Mouse (Mus musculus) G1E (cell line): ENCODE measurements at regions not wholly inside any gene's neighbourhood (a gene's known extent, or its start where the extent isn't known, plus 50 kb on each side); places are given as distances from the start of the nearest gene placed in this dataset.

Source experiments
- CTCF ChIP-seq: IDR thresholded peaks from 2 replicates; pipeline ENCODE4 v1.5.1; 2012; ENCODE audit warnings: low read depth, low read length, inconsistent platforms, mixed read lengths
- GATA1 ChIP-seq: IDR thresholded peaks from 2 replicates; pipeline ENCODE4 v1.6.1; 2012; ENCODE audit warnings: borderline replicate concordance, low read length, inconsistent platforms, mixed read lengths

GRCm38 (mm10) chr3:66537913-66538312 is 241.3 kb upstream of the Veph1 start:
- no peak for TF ChIP-seq CTCF
- no peak for TF ChIP-seq GATA1
